Mouse (Mus musculus) liver, embryonic 12.5 days (tissue): Measurements from ENCODE around the gene Flnc. TPM values are rescaled to one million over a fixed set of nuclear protein-coding genes. Genes with fewer than 3 reads are reported as not detected.
A peak's percentile ranks its signal among the peaks of the same experiment; 100 is the strongest.

Experiments
- ATAC-seq: fragments of 200-750 bp; cut with Nextera tagmentation; 2 replicates; pipeline ENCODE4 v1.8.0; 2017; ENCODE audit warnings: moderate number of reproducible peaks, mild to moderate bottlenecking, moderate library complexity
- H3K27ac ChIP-seq: fragments of 300-500 bp; sonication (generic); 2 replicates; pipeline ENCODE4 v1.5.1; 2016; ENCODE audit warnings: mild to moderate bottlenecking
- H3K27me3 ChIP-seq: fragments of 300-500 bp; sonication (generic); replicated peaks from 2 replicates; pipeline ENCODE4 v1.6.1; 2016; ENCODE audit warnings: mild to moderate bottlenecking, moderate library complexity
- H3K36me3 ChIP-seq: fragments of 300-500 bp; sonication (generic); 2 replicates; pipeline ENCODE4 v1.6.1; 2016; ENCODE audit warnings: mild to moderate bottlenecking, moderate library complexity
- H3K4me1 ChIP-seq: fragments of 300-500 bp; sonication (generic); 2 replicates; pipeline ENCODE4 v1.6.1; 2016
- H3K4me2 ChIP-seq: fragments of 300-500 bp; sonication (generic); 2 replicates; pipeline ENCODE4 v1.6.1; 2016; ENCODE audit warnings: mild to moderate bottlenecking, moderate library complexity
- H3K4me3 ChIP-seq: fragments of 300-500 bp; sonication (generic); 2 replicates; pipeline ENCODE4 v1.5.1; 2016; ENCODE audit warnings: mild to moderate bottlenecking, moderate library complexity
- H3K9ac ChIP-seq: fragments of 300-500 bp; sonication (generic); 2 replicates; pipeline ENCODE4 v1.6.1; 2016; ENCODE audit warnings: mild to moderate bottlenecking, moderate library complexity
- H3K9me3 ChIP-seq: fragments of 300-500 bp; sonication (generic); replicated peaks from 2 replicates; pipeline ENCODE4 v1.6.1; 2016; ENCODE audit warnings: mild to moderate bottlenecking, moderate library complexity
- WGBS: fragments of 180-500 bp; shearing (Covaris S2); methylation state at CpG from one replicate; pipeline ENCODE4 v1.1.7; 2016; ENCODE audit not compliant: insufficient replicate concordance; 5-methylcytosine and 5-hydroxymethylcytosine counted together
- polyA plus RNA-seq: library from polyadenylated mRNA; unstranded; fragments of >200 nt; fragmentation: Nextera tagmentation; extraction: Ambion mirVana; gene quantifications from 2 replicates; pipeline ENCODE4 v1.2.1, GENCODE M21; 2016

Gene Flnc
- polyA plus RNA-seq, 1 experiment from 2014 or later = 2.2 TPM

- H3K27ac ChIP-seq = no peak overlapping the region
- H3K9ac ChIP-seq = no peak overlapping the region
- ATAC-seq = no peak
- no peaks in the 10 kb centered on the region for H3K9me3 ChIP-seq
- WGBS = 68% methylated on average over 3 of the region's 3 CpGs
- H3K4me1 ChIP-seq = peaks cover 3% of the 10 kb centered on the region
- no peak overlapping the region for H3K4me3 ChIP-seq
- 0 out of 2 replicates have a peak, but pooled peaks cover 10% of the 10 kb centered on the region for H3K27me3 ChIP-seq
- H3K36me3 ChIP-seq = no peaks in the 10 kb centered on the region
- no peak overlapping the region for H3K4me2 ChIP-seq
Measured at GRCm38 (mm10) chr6:29463388-29463787, 30.3 kb downstream of the Flnc start.

DNA sequence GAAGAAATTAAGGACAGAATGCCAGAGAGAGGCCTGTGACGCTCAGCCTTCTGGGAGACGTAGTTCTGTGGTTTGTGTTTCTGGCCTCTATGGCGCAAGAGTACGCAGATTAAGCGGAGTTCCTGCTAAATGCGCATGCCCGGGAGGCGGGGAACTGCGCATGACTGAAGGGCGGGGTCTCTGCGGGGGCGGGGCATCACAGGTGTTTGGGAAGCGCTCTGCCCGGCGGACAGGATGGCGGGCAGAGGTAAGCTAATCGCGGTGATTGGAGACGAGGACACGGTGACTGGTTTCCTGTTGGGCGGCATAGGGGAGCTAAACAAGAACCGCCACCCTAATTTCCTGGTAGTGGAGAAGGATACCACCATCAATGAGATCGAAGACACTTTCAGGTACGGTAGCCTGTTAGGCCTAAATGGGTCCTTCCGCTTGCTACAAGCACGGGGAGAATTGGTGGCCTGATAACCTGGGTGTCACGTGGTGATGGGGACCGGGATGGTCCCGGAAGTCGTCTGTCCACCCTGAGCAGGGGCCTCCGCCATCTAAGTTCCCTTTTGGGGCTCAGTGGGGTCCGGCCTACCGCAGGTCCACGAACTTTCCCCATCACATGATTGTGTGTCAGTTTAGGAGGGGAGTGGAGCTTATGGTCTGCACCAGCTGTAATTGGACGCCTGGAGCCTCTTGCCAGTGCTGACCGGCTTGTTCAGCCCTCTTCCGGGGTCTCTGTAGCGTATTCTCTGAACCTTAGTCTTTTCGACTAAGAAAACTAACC, 34.7 kb downstream of the Flnc start, which contains the start of gene Atp6v1f:
Gene Atp6v1f, plus strand, starts transcription at position 136 of the 772 bp plus-strand sequence.
- ATAC-seq = peak; percentile 91
- Histone ChIP-seq H3K27me3 (0 out of 2 replicates have a peak, but pooled peaks cover under 1% of the 10 kb centered on the region), H3K4me3 (peak within 1 kb of the TSS; percentile 67), H3K4me1 (peaks cover 11% of the 10 kb centered on the region), H3K27ac (peak within 1 kb of the TSS; percentile 65), H3K9ac (peak within 1 kb of the TSS; percentile 77), H3K4me2 (peak within 1 kb of the TSS; percentile 78), H3K36me3 (peaks cover 25% of the 10 kb centered on the region), H3K9me3 (no peaks in the 10 kb centered on the region)
- WGBS = under 1% methylated on average over 39 of the region's 39 CpGs

GRCm38 (mm10) chr6:29468851-29469250, 35.8 kb downstream of the Flnc start:
- peak overlapping the region; percentile 78 for H3K4me2 ChIP-seq
- 0 out of 2 replicates have a peak overlapping the region, but pooled peaks have one; percentile 65 for H3K27ac ChIP-seq
- WGBS = 68% methylated on average over 3 of the region's 3 CpGs
- peak overlapping the region; percentile 77 for H3K9ac ChIP-seq
- H3K9me3 ChIP-seq = no peaks in the 10 kb centered on the region
- ATAC-seq = no peak
- no peaks in the 10 kb centered on the region for H3K27me3 ChIP-seq
- peak overlapping the region; percentile 67 for H3K4me3 ChIP-seq
- peaks cover 25% of the 10 kb centered on the region for H3K36me3 ChIP-seq
- peaks cover 18% of the 10 kb centered on the region for H3K4me1 ChIP-seq

- Histone ChIP-seq H3K4me1 (peaks cover 27% of the 10 kb centered on the region), H3K27ac (no peak within 1 kb of the TSS), H3K27me3 (peaks cover 19% of the 10 kb centered on the region; the same call in 1 of the 2 replicates), H3K9me3 (no peaks in the 10 kb centered on the region), H3K9ac (no peak within 1 kb of the TSS), H3K4me3 (no peak within 1 kb of the TSS), H3K4me2 (no peak within 1 kb of the TSS), H3K36me3 (peaks cover 25% of the 10 kb centered on the region)
- no peak for ATAC-seq
- WGBS = 82% methylated on average over 4 of the region's 4 CpGs
Measured at GRCm38 (mm10) chr6:29471137-29471536, 38.1 kb downstream of the Flnc start, which contains the start of gene Atp6v1fnb. Atp6v1fnb (plus strand) TSS chr6:29471437.

GRCm38 (mm10) chr6:29473941-29474691, 41.1 kb downstream of the Flnc start:
- ATAC-seq = peak; percentile 98
- H3K27me3 ChIP-seq = peaks cover 43% of the 10 kb centered on the region
- H3K36me3 ChIP-seq = peaks cover 25% of the 10 kb centered on the region
- peak overlapping the region; percentile 68 for H3K9ac ChIP-seq
- 4% methylated on average over 33 of the region's 33 CpGs for WGBS
- H3K4me3 ChIP-seq = peak overlapping the region; percentile 57
- no peaks in the 10 kb centered on the region for H3K9me3 ChIP-seq
- H3K4me2 ChIP-seq = peak overlapping the region; percentile 81
- peaks cover 16% of the 10 kb centered on the region for H3K4me1 ChIP-seq
- H3K27ac ChIP-seq = no peak overlapping the region

- H3K4me3 ChIP-seq = peak overlapping the region; percentile 57; the same call in 1 of the 2 replicates
- H3K9ac ChIP-seq = 0 out of 2 replicates have a peak overlapping the region, but pooled peaks have one; percentile 68
- H3K4me1 ChIP-seq = peaks cover 16% of the 10 kb centered on the region
- H3K27me3 ChIP-seq = peaks cover 43% of the 10 kb centered on the region
- H3K4me2 ChIP-seq = peak overlapping the region; percentile 81
- ATAC-seq = no peak
- H3K9me3 ChIP-seq = no peaks in the 10 kb centered on the region
- H3K27ac ChIP-seq = no peak overlapping the region
- 65% methylated on average over 2 of the region's 2 CpGs for WGBS
- peaks cover 22% of the 10 kb centered on the region for H3K36me3 ChIP-seq
Measured at GRCm38 (mm10) chr6:29474736-29475135, 41.7 kb downstream of the Flnc start.

- Histone ChIP-seq H3K4me3 (no peak overlapping the region), H3K27me3 (peaks cover 65% of the 10 kb centered on the region), H3K36me3 (no peaks in the 10 kb centered on the region), H3K9me3 (no peaks in the 10 kb centered on the region), H3K4me2 (no peak overlapping the region), H3K9ac (no peak overlapping the region), H3K27ac (no peak overlapping the region), H3K4me1 (peaks cover 10% of the 10 kb centered on the region)
- no peak for ATAC-seq
- WGBS = 78% methylated on average over 13 of the region's 13 CpGs
Measured at GRCm38 (mm10) chr6:29482691-29483090, 49.6 kb downstream of the Flnc start.

DNA sequence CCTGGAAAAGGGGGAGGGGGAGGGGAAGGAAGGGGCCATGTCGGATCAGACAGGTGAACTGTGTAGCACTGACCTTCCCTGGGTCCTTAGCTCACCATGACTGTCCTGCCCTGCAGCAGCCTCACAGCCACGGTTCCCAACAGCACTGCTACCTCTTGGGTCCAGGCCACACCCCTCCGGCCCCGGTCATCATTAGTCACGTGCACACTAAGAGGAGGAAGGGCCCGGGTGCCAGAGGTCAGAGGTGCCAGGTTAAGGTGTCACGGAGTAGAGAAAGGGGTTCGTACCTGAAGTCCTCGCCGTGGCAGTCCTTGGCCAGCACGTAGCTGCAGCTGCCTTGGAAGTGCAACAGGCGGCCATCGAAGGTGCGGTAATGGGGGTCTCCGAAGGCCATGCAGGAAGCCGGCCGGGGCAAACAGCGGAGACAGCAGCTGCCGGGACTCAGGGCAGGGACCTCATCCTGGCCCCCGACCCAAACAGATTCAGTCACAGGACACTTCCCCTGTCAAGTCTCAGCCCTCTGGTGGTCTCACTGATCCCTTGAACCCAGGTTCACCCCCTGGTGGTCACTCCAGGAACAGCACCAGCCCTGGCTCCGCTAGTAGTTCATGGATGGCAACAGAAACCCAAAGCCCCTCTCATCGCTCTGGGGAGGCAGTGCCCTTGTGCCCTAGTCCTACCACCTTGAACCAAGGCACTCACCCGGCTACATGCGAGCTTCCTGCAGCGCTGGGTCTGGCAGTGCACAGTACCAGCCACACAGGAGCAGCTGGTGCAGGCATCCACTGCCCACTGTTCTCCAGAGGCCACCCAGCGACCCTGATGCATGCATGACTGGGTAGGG, 51.9 kb downstream of the Flnc start:
- H3K9ac ChIP-seq = peak overlapping the region; percentile 41; the same call in 1 of the 2 replicates
- peak; percentile 60 for ATAC-seq
- peaks cover 71% of the 10 kb centered on the region for H3K27me3 ChIP-seq
- WGBS = 7% methylated on average over 26 of the region's 26 CpGs
- H3K36me3 ChIP-seq = no peaks in the 10 kb centered on the region
- H3K9me3 ChIP-seq = no peaks in the 10 kb centered on the region
- peak overlapping the region; percentile 50 for H3K4me3 ChIP-seq
- no peak overlapping the region for H3K27ac ChIP-seq
- peaks cover 10% of the 10 kb centered on the region for H3K4me1 ChIP-seq
- peak overlapping the region; percentile 78 for H3K4me2 ChIP-seq

DNA sequence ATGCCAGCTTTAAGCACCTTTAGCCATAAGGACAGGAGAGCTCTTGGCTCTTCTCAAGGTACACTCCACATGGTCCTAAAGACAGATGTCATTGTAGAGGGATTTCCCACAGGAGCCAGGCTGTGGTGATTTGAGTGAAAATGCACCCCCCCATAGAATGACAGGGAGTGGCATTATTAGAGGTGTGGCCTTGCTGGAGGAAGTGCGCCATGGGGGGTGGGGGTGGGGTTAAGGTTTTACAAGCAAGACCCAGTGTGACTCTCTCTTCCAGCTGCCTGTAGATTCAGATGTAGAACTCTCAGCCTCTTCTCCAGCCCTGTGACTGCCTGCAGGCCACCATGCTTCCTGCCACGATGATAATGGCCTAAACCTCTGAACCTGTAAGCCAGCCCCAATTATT, 52.9 kb downstream of the Flnc start:
- Histone ChIP-seq H3K27me3 (peaks cover 81% of the 10 kb centered on the region), H3K27ac (no peak overlapping the region), H3K36me3 (no peaks in the 10 kb centered on the region), H3K4me2 (no peak overlapping the region), H3K4me1 (peaks cover 10% of the 10 kb centered on the region), H3K9me3 (no peaks in the 10 kb centered on the region), H3K4me3 (no peak overlapping the region), H3K9ac (no peak overlapping the region)
- no peak for ATAC-seq
- 37% methylated on average over 2 of the region's 2 CpGs for WGBS

- Histone ChIP-seq H3K9me3 (no peaks in the 10 kb centered on the region), H3K4me1 (peaks cover 7% of the 10 kb centered on the region), H3K4me3 (no peak overlapping the region), H3K9ac (no peak overlapping the region), H3K4me2 (no peak overlapping the region), H3K27ac (no peak overlapping the region), H3K36me3 (no peaks in the 10 kb centered on the region), H3K27me3 (peaks cover 95% of the 10 kb centered on the region)
- WGBS = 62% methylated on average over 4 of the region's 4 CpGs
- no peak for ATAC-seq
Measured at GRCm38 (mm10) chr6:29494101-29494500, 61.0 kb downstream of the Flnc start.

GRCm38 (mm10) chr6:29496270-29496669, 63.2 kb downstream of the Flnc start:
- H3K27ac ChIP-seq = no peak overlapping the region
- no peaks in the 10 kb centered on the region for H3K9me3 ChIP-seq
- no peak overlapping the region for H3K9ac ChIP-seq
- no peaks in the 10 kb centered on the region for H3K36me3 ChIP-seq
- no peak overlapping the region for H3K4me3 ChIP-seq
- H3K27me3 ChIP-seq = peaks cover 75% of the 10 kb centered on the region
- 0 out of 2 replicates have a peak, but pooled peaks have one; percentile 6 for ATAC-seq
- H3K4me1 ChIP-seq = peaks cover 22% of the 10 kb centered on the region
- no peak overlapping the region for H3K4me2 ChIP-seq
- 14% methylated on average over 25 of the region's 25 CpGs for WGBS
